Mouse (Mus musculus) neural tube, embryonic 14.5 days (tissue): Measurements from ENCODE around the gene AC140267.1. TPM values are rescaled to one million over a fixed set of nuclear protein-coding genes. Genes with fewer than 3 reads are reported as not detected.

Source experiments
- ATAC-seq: fragments of 200-750 bp; cut with Nextera tagmentation; 2 replicates; pipeline ENCODE4 v1.8.0; 2017; ENCODE audit warnings: low read depth, mild to moderate bottlenecking, moderate TSS enrichment, moderate library complexity
- H3K27ac ChIP-seq: fragments of 300-500 bp; sonication (generic); 2 replicates; pipeline ENCODE4 v1.5.1; 2014; ENCODE audit warnings: low read depth, mild to moderate bottlenecking, control low read depth, low read length, moderate library complexity, mixed read lengths
- H3K27me3 ChIP-seq: fragments of 300-500 bp; sonication (generic); 2 replicates; pipeline ENCODE4 v1.6.1; 2014; ENCODE audit warnings: low read length; ENCODE audit not compliant: control insufficient read depth, insufficient read depth
- H3K36me3 ChIP-seq: fragments of 300-500 bp; sonication (generic); 2 replicates; pipeline ENCODE4 v1.6.1; 2014; ENCODE audit warnings: low read length, mixed read lengths; ENCODE audit not compliant: control insufficient read depth, insufficient read depth
- H3K4me1 ChIP-seq: fragments of 300-500 bp; sonication (generic); 2 replicates; pipeline ENCODE4 v1.6.1; 2014; ENCODE audit warnings: low read length; ENCODE audit not compliant: control insufficient read depth, insufficient read depth
- H3K4me2 ChIP-seq: fragments of 300-500 bp; sonication (generic); 2 replicates; pipeline ENCODE4 v1.6.1; 2014; ENCODE audit warnings: mild to moderate bottlenecking, low read depth, low read length, control low read depth
- H3K4me3 ChIP-seq: fragments of 300-500 bp; sonication (generic); 2 replicates; pipeline ENCODE4 v1.5.1; 2014; ENCODE audit warnings: low read depth, low read length, control low read depth, mixed read lengths
- H3K9ac ChIP-seq: fragments of 300-500 bp; sonication (generic); replicated peaks from 2 replicates; pipeline ENCODE4 v1.6.1; 2014; ENCODE audit warnings: low read depth, mild to moderate bottlenecking, control low read depth, low read length, mixed read lengths
- H3K9me3 ChIP-seq: fragments of 300-500 bp; sonication (generic); 2 replicates; pipeline ENCODE4 v1.6.1; 2016; ENCODE audit warnings: low read length; ENCODE audit not compliant: control insufficient read depth
- WGBS: fragments of 180-500 bp; shearing (Covaris S2); extraction: QIAGEN DNeasy Blood & Tissue Kit; methylation state at CpG from one replicate; pipeline ENCODE4 v1.1.7; 2014; 5-methylcytosine and 5-hydroxymethylcytosine counted together
- polyA plus RNA-seq: library from polyadenylated mRNA; unstranded; fragments of >200 nt; fragmentation: Nextera tagmentation; extraction: Ambion mirVana; gene quantifications from 2 replicates; pipeline ENCODE4 v1.2.1, GENCODE M21; 2014

The AC140267.1 gene
- polyA plus RNA-seq, 1 experiment from 2014 or later, result not detected

DNA sequence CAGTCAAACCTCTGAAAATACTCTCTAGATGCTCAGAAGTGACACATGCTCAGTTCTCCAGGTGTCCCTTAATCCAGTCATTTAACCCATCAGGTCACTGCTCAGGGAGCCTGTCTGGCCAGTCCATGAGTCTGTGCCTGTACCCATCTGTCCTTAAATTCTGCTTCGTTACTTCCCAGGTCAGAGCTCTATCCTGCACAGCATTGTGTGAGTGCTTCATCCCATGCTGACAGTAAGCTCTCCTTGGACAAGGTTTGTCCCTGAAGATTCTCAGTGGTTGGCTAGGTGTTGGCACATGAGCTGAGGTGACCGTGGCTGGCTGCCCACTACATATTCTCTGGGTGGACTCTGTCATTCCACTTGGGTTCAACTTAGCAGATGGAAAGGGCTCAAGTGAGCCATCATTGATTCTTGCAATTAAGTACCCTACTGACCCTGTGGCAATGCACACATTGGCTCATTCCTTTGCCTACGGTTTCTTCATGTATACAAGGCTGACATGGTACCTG lies 29.5 kb upstream of the AC140267.1 start:
- 83% methylated on average over 3 of the region's 3 CpGs for WGBS
- no peak overlapping the region for H3K27ac ChIP-seq

DNA sequence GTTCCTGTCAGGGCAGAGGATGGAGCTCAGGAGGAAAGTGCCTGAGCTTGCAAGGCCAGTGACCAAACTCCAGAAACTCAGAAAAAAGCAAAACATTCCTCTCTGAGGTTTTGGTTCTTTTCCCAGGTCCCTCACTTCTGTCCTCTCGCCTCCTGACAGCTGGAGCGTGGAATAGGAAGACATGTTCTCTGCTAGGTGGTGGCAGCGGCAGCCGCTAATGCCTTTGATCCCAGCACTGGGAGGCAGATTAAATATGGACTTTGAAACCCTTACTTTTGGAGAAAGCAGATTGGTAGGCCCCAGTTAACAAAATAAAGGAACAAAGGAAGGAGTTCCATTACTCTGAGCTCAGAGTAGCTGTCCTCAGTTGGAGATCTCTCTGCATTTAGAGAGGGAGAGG lies 27.2 kb upstream of the AC140267.1 start:
- no peak overlapping the region for H3K9ac ChIP-seq
- H3K9me3 ChIP-seq, result no peaks in the 10 kb centered on the region
- H3K27me3 ChIP-seq, result no peaks in the 10 kb centered on the region
- ATAC-seq, result no peak
- H3K27ac ChIP-seq, result no peak overlapping the region
- no peak overlapping the region for H3K4me3 ChIP-seq
- H3K36me3 ChIP-seq, result no peaks in the 10 kb centered on the region; the same call in 1 of the 2 replicates
- H3K4me2 ChIP-seq, result no peak overlapping the region
- 30% methylated on average over 4 of the region's 4 CpGs for WGBS
- no peaks in the 10 kb centered on the region for H3K4me1 ChIP-seq

More for the DNA sequence above, 29.5 kb upstream of the AC140267.1 start:
- no peaks in the 10 kb centered on the region for H3K36me3 ChIP-seq
- H3K27me3 ChIP-seq, result no peaks in the 10 kb centered on the region
- no peak for ATAC-seq
- H3K4me2 ChIP-seq, result no peak overlapping the region
- no peaks in the 10 kb centered on the region for H3K4me1 ChIP-seq
- no peak overlapping the region for H3K4me3 ChIP-seq
- H3K9me3 ChIP-seq, result no peaks in the 10 kb centered on the region
- no peak overlapping the region for H3K9ac ChIP-seq

DNA sequence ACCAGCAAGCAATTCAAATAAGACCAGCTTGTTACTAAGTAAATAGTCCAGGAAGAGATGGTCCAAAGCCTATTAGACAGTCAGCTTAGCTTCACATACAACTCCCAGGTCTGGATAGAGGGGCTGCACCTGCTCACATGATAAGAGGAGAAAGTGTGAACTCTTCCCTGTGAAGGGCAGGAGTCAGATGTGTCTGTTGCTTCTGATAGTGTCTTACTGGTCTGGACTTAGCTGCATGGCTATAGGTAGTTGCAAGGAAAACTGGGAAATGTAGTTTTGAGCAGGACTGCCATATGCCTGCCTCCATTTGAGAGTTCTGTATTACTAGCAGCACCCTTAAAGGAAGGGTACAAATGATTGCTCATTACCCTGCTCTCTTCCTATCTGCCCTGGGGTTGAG lies 21.9 kb upstream of the AC140267.1 start:
- no peaks in the 10 kb centered on the region for H3K9me3 ChIP-seq
- no peaks in the 10 kb centered on the region; the same call in 1 of the 2 replicates for H3K36me3 ChIP-seq

DNA sequence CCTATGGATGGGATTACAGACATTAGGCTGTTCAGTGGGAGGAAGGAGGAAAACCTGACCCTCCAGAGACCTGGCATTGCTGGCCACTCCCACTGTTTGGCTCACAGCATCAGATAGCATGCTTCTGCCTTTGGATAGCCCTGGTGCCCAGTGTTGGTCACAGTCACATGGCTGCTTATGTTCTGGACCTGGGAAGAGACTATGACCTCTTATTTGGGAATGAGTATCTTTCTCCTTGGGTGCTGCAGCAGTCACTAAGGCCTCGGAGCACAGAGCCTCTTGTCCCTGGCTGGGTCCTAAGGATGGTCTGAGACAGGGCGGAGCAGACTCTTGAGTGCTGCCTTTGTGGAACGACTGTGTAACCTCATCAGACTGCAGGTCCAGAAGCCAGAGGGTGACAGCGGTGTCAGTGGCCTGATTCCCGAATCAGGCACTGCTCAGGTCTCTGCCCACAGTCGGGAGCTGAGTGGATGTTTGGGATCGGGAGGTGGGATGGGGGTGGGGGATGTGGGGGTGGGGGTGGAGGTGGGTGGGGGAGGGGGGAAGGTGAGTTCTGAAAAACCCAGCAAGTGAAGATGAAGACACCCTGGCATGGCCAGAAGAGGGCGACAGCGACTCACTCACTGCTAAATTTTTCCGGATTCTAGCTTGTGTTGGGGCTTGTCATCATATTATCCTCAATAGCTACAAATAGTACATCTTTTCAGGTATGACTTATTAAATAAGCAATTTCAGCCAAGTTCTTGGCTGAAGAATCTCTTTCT lies 19.7 kb upstream of the AC140267.1 start:
- Histone ChIP-seq H3K36me3 (no peaks in the 10 kb centered on the region; the same call in 1 of the 2 replicates), H3K27me3 (no peaks in the 10 kb centered on the region), H3K9ac (no peak overlapping the region), H3K9me3 (no peaks in the 10 kb centered on the region), H3K4me3 (no peak overlapping the region), H3K4me2 (no peak overlapping the region), H3K27ac (no peak overlapping the region), H3K4me1 (no peaks in the 10 kb centered on the region)
- 12% methylated on average over 10 of the region's 10 CpGs for WGBS
- ATAC-seq, result no peak

More for the DNA sequence above, 21.9 kb upstream of the AC140267.1 start:
- Histone ChIP-seq H3K9ac (no peak overlapping the region), H3K4me1 (no peaks in the 10 kb centered on the region), H3K4me2 (no peak overlapping the region), H3K27me3 (no peaks in the 10 kb centered on the region), H3K27ac (no peak overlapping the region), H3K4me3 (no peak overlapping the region)
- ATAC-seq, result no peak

DNA sequence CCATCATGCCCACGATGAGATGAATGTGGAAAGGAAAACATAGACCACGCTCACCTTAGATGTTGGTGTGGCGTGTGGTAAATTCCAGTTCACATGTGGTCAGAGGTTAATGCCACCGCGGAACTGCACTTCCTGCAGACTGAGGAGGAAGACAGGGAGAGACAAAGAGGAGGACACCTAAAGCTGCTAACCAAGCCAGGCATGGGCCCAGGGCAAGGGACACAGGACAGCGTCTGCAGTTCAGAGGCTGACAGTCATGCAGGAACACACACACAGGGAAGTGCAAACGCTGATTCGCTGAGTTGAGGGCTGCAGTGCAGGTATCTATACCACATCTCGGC lies 19.2 kb upstream of the AC140267.1 start:
- H3K36me3 ChIP-seq, result no peaks in the 10 kb centered on the region; the same call in 1 of the 2 replicates
- H3K4me1 ChIP-seq, result no peaks in the 10 kb centered on the region
- H3K9me3 ChIP-seq, result no peaks in the 10 kb centered on the region
- no peaks in the 10 kb centered on the region for H3K27me3 ChIP-seq
- no peak overlapping the region for H3K4me2 ChIP-seq
- H3K9ac ChIP-seq, result no peak overlapping the region
- no peak for ATAC-seq
- WGBS, result 70% methylated on average over 9 of the region's 9 CpGs
- H3K27ac ChIP-seq, result no peak overlapping the region
- no peak overlapping the region for H3K4me3 ChIP-seq

DNA sequence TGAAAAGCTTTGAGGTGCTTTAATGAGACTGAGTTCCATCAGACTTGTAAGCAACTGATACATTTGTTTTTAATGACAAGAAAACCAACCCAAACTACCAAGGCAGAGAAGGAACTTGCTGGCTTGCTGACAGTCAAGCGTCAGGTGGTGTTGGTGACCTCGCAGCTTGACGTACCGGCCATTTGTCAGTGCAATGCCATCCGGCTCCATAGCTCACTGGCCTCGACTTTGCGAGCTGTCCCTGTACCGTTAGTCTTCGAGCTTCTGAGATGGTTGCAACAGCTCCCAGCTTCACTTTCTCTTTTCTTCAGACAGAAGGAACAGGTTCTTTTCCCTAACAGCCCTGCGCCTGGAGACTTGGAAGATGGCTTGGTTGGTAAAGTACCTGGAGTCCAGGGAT lies 18.2 kb upstream of the AC140267.1 start:
- no peaks in the 10 kb centered on the region for H3K36me3 ChIP-seq
- WGBS, result 88% methylated on average over 10 of the region's 10 CpGs
- H3K4me1 ChIP-seq, result no peaks in the 10 kb centered on the region
- ATAC-seq, result no peak
- no peaks in the 10 kb centered on the region for H3K27me3 ChIP-seq
- no peak overlapping the region for H3K4me2 ChIP-seq
- H3K27ac ChIP-seq, result no peak overlapping the region
- no peaks in the 10 kb centered on the region for H3K9me3 ChIP-seq
- H3K4me3 ChIP-seq, result no peak overlapping the region
- no peak overlapping the region for H3K9ac ChIP-seq

DNA sequence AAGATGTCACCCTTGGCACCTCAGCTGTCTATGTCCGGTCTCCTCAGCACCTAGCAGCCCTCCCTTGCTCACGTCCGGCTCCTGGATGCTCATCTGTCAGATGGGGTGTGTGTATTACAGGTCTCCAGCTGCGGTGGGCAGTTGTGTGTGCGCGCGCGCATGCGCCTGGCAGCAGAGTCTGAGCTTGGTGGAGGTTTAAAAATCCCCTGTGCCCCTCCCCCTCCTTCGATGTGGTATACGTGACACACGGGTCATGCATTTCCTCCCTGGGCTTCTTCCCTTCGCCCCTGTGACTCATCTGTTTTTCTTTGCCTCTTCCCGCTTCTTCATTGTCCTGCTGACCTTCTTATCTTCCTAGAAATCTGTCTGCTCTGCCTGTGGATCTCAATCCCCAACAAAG lies 16.4 kb upstream of the AC140267.1 start:
- no peaks in the 10 kb centered on the region for H3K4me1 ChIP-seq
- ATAC-seq, result no peak
- H3K9me3 ChIP-seq, result no peaks in the 10 kb centered on the region
- no peak overlapping the region for H3K9ac ChIP-seq
- 49% methylated on average over 14 of the region's 14 CpGs for WGBS
- H3K4me3 ChIP-seq, result no peak overlapping the region
- H3K27me3 ChIP-seq, result no peaks in the 10 kb centered on the region
- no peaks in the 10 kb centered on the region for H3K36me3 ChIP-seq
- no peak overlapping the region for H3K27ac ChIP-seq
- H3K4me2 ChIP-seq, result no peak overlapping the region

DNA sequence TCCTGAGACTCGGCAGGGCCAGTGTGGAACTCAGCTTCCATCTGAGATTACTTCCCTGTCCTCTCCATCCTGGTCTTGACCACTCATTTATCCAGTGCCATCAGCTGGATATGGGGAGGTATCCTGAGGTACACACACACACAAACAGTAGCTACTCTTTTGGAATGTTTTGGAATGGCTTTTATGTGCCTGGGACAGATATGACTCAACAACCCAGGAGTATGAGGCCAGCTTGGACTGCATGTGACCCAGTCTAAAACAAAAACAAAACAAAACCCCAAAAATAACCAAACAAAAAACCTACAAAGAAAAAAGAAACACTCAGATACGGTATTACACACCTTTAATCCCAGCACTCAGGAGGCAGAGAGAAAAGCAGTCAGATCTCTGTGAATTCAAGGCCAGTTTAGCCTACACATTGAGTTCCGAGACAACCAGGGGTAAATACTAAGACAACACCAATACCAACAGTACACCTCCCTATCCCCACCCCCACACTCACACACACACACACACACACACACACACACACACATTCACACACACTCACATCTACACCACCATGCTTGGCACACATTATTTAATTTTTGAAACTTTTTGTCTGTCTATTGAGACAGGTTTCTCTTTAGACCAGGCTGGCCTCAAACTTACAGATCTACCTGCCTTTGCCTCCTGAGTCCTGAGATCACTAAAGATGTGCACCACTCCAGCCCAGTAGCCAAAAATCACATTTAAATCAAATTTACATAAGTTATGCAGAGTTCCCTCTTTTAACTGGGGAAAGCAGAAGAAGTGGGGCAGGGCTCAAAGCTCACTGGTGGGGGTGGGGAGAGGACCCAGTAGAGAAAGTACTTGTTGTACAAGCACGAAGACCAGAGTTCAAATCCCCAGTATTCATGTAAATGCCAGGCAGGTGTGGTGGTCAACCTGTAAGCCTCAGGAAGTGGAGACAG lies 15.7 kb upstream of the AC140267.1 start:
- Histone ChIP-seq H3K4me3 (no peak overlapping the region), H3K36me3 (no peaks in the 10 kb centered on the region), H3K9me3 (no peaks in the 10 kb centered on the region), H3K4me2 (no peak overlapping the region), H3K4me1 (no peaks in the 10 kb centered on the region), H3K27me3 (no peaks in the 10 kb centered on the region), H3K9ac (no peak overlapping the region), H3K27ac (no peak overlapping the region)
- no peak for ATAC-seq
- WGBS, result 79% methylated on average over 4 of the region's 4 CpGs

DNA sequence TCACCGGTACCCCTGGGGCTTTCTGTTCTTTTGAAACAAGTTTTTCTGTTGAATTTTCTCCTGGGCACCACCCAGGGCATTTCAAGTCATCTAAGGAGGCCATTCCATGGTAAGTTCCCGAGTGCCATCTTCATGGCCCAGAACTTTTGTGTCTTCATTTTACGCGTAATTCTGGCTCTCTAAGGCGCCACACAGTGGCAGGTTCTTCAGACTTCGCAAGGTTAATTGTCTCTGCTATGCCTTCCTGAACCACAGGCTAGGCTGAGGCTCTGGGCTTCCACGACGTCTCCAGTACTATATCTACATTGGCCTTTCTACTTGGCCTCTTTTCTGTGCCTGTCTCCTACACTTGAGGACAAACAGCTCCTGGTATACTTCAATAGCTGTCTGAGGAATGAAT lies 14.6 kb upstream of the AC140267.1 start:
- no peaks in the 10 kb centered on the region for H3K4me1 ChIP-seq
- H3K27ac ChIP-seq, result no peak overlapping the region
- no peaks in the 10 kb centered on the region for H3K9me3 ChIP-seq
- H3K36me3 ChIP-seq, result no peaks in the 10 kb centered on the region
- H3K9ac ChIP-seq, result no peak overlapping the region
- 66% methylated on average over 8 of the region's 8 CpGs for WGBS
- no peak overlapping the region for H3K4me3 ChIP-seq
- H3K4me2 ChIP-seq, result no peak overlapping the region
- H3K27me3 ChIP-seq, result no peaks in the 10 kb centered on the region
- no peak for ATAC-seq
